Mouse (Mus musculus) neural tube, embryonic 15.5 days (tissue): ENCODE measurements around the gene Defb19. TPM values are rescaled to one million over a fixed set of nuclear protein-coding genes. Genes with fewer than 3 reads are reported as not detected.
A peak's percentile ranks its signal among the peaks of the same experiment; 100 is the strongest.

Experiments used
- ATAC-seq: fragments of 200-750 bp; cut with Nextera tagmentation; 2 replicates; pipeline ENCODE4 v1.8.0; 2017; ENCODE audit warnings: mild to moderate bottlenecking, moderate TSS enrichment, moderate library complexity; ENCODE audit not compliant: low FRiP score
- H3K27ac ChIP-seq: fragments of 300-500 bp; sonication (generic); replicated peaks from 2 replicates; pipeline ENCODE4 v1.5.1; 2015; ENCODE audit warnings: mild to moderate bottlenecking, inconsistent platforms
- H3K27me3 ChIP-seq: fragments of 300-500 bp; sonication (generic); replicated peaks from 2 replicates; pipeline ENCODE4 v1.6.1; 2015; ENCODE audit warnings: inconsistent platforms
- H3K36me3 ChIP-seq: fragments of 300-500 bp; sonication (generic); 2 replicates; pipeline ENCODE4 v1.6.1; 2015; ENCODE audit warnings: inconsistent platforms
- H3K4me1 ChIP-seq: fragments of 300-500 bp; sonication (generic); 2 replicates; pipeline ENCODE4 v1.6.1; 2015; ENCODE audit warnings: inconsistent platforms
- H3K4me2 ChIP-seq: fragments of 300-500 bp; sonication (generic); 2 replicates; pipeline ENCODE4 v1.6.1; 2015; ENCODE audit warnings: inconsistent platforms, mild to moderate bottlenecking, moderate library complexity
- H3K4me3 ChIP-seq: fragments of 300-500 bp; sonication (generic); replicated peaks from 2 replicates; pipeline ENCODE4 v1.5.1; 2015; ENCODE audit warnings: mild to moderate bottlenecking, inconsistent platforms
- H3K9ac ChIP-seq: fragments of 300-500 bp; sonication (generic); replicated peaks from 2 replicates; pipeline ENCODE4 v1.6.1; 2015; ENCODE audit warnings: mild to moderate bottlenecking, inconsistent platforms
- H3K9me3 ChIP-seq: fragments of 300-500 bp; sonication (generic); replicated peaks from 2 replicates; pipeline ENCODE4 v1.6.1; 2016; ENCODE audit warnings: inconsistent platforms
- WGBS: fragments of 180-500 bp; shearing (Covaris S2); methylation state at CpG from one replicate; pipeline ENCODE4 v1.1.7; 2015; ENCODE audit warnings: mixed read lengths; 5-methylcytosine and 5-hydroxymethylcytosine counted together
- polyA plus RNA-seq: library from polyadenylated mRNA; unstranded; fragments of >200 nt; fragmentation: Nextera tagmentation; extraction: Ambion mirVana; gene quantifications from 2 replicates; pipeline ENCODE4 v1.2.1, GENCODE M21; 2015

The Defb19 gene
- not detected in 2 replicates for polyA plus RNA-seq

DNA sequence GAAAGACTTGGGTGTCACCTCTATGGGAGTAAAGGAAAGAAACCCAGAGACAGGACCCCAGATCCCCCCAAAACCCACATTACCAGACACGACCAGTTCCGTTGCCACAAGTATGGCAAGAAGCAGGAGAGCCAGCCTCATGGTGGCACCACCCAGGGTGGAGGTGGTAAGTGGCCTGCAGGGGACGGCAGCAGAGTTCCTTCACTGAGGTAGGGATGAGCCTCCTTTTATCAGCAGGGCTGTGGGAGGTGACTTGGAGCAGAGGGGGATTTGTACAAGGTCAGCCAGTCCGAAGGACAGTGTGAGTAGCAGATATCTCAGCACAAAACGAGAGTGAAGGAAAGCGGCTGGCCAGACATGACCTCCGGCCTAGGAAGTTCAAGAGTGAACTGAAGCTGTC is at the start of gene Defb19:
Defb19 (minus strand) TSS at position 206 of the 400 bp plus-strand sequence.
- no peaks in the 10 kb centered on the region for H3K9me3 ChIP-seq
- H3K4me2 ChIP-seq: no peak within 1 kb of the TSS
- H3K4me3 ChIP-seq: no peak within 1 kb of the TSS
- no peaks in the 10 kb centered on the region for H3K27me3 ChIP-seq
- no peaks in the 10 kb centered on the region for H3K36me3 ChIP-seq
- no peak within 1 kb of the TSS for H3K27ac ChIP-seq
- 84% methylated on average over 7 of the region's 7 CpGs for WGBS
- no peak for ATAC-seq
- H3K4me1 ChIP-seq: no peaks in the 10 kb centered on the region
- no peak within 1 kb of the TSS for H3K9ac ChIP-seq

DNA sequence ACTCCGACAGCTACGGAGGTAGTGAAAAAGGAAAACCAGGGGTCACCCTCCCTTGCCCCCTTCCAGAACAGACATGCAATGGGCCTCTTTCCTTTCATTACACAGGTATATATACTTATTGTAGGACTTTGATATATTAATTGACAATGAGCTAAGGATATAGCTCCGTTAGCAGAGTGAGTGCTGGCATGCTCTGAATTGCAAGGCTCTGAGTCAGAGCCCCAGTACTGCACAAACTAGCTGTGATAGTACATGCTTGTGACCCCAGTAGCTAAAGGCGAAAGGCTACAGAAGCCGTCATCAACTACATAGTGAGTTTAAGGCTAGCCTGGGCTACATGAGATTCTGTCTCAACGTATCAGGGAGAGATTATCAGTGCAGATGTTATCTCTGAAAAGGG is 49.8 kb upstream of the Defb19 start:
- 93% methylated on average over 6 of the region's 6 CpGs for WGBS
- Histone ChIP-seq H3K27ac (no peak overlapping the region), H3K36me3 (no peaks in the 10 kb centered on the region), H3K27me3 (peaks cover 45% of the 10 kb centered on the region), H3K4me2 (no peak overlapping the region), H3K9me3 (no peaks in the 10 kb centered on the region), H3K9ac (no peak overlapping the region), H3K4me1 (peaks cover 14% of the 10 kb centered on the region), H3K4me3 (no peak overlapping the region)
- ATAC-seq: no peak

DNA sequence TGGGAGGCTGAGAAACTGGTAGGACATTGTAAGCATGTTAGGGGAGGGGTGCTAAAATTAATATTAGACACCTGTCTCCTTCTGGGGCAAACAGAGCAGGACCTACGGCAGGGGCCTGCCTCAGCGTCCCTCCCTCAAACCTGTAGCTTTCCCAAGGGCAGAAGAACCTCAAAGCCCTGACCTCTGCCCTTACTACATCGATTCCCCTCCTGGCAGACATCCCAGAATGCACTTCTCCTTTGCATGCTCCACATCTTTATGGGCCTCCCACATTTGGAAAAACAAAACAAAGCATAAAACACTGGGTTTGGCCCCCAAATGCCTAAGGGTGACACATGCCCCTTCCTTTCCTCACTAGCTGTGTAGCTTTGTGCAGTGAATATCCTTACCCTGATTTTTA is 49.1 kb upstream of the Defb19 start:
- Histone ChIP-seq H3K27me3 (peaks cover 45% of the 10 kb centered on the region), H3K4me1 (peaks cover 14% of the 10 kb centered on the region), H3K4me3 (no peak overlapping the region), H3K9me3 (no peaks in the 10 kb centered on the region), H3K4me2 (no peak overlapping the region), H3K27ac (no peak overlapping the region), H3K9ac (no peak overlapping the region), H3K36me3 (no peaks in the 10 kb centered on the region)
- 74% methylated on average over 3 of the region's 3 CpGs for WGBS
- no peak for ATAC-seq

DNA sequence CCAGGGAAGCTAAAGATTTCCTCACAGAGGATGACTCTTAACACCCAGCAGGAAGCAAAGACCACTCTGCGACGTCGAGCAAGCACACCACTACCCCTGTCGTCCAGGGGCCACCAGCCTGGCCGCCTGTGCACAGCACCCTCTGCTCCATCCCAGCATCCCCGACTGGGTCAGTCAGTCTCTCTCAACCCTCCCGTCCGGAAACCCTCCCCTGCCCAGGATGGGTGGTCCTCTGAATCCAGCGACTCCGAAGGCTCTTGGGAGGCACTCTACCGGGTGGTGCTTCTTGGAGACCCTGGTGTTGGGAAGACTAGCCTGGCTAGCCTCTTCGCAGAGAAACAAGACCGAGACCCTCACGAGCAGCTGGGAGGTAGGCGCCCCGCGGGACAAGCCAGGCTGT is 48.0 kb upstream of the Defb19 start:
- Histone ChIP-seq H3K27ac (no peak overlapping the region), H3K36me3 (no peaks in the 10 kb centered on the region), H3K4me1 (peaks cover 11% of the 10 kb centered on the region), H3K9ac (no peak overlapping the region), H3K4me2 (no peak overlapping the region), H3K9me3 (no peaks in the 10 kb centered on the region), H3K27me3 (peaks cover 45% of the 10 kb centered on the region), H3K4me3 (no peak overlapping the region)
- no peak for ATAC-seq
- WGBS: 48% methylated on average over 17 of the region's 17 CpGs

DNA sequence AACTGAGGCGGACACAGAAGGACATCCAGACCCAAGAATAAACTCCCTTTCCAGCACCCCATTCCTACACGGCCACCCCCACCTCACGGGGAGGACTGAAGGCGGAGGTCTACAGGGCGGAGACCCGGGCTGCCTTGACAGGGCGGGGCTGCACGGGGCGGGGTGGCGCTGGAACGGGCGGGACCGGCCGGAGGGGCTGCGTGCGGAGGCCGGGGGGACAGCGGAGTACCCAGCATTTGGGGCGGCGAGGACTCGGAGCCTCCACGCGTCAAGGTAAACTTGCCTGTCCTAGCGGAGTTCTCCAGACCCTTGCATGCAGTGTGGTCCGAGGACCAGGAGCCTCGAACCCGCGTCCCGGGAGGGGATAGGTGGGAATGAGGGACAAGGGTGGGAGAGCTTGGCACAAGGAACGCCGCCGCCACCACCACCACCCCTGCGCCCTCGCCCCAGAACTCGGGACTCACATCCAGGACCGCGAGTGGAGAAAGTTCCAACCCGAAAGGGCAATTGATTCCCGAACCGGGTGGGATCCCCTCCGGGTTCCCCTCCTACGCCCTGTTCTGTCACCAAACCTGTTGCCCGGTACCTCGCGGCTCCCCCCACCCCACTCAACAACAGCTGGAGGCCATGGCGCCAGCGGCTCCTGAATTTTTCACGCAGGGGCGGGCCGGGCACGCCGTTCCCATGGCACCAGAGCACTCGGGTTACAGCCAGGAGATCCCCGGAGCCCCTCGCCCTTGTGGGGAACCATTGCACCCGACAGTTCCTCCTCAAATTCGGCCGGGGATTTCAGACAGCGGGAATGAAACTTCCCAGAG is 46.9 kb upstream of the Defb19 start, which contains the start of gene Rem1:
Rem1 (plus strand) TSS at position 178 of the 818 bp plus-strand sequence.
- 2% methylated on average over 59 of the region's 59 CpGs for WGBS
- H3K9ac ChIP-seq: peak within 1 kb of the TSS; percentile 28
- no peaks in the 10 kb centered on the region for H3K36me3 ChIP-seq
- H3K27me3 ChIP-seq: peaks cover 45% of the 10 kb centered on the region
- H3K4me2 ChIP-seq: peak within 1 kb of the TSS; percentile 61
- peaks cover 11% of the 10 kb centered on the region for H3K4me1 ChIP-seq
- H3K4me3 ChIP-seq: peak within 1 kb of the TSS; percentile 34
- H3K9me3 ChIP-seq: no peaks in the 10 kb centered on the region
- no peak within 1 kb of the TSS for H3K27ac ChIP-seq
- no peak for ATAC-seq

DNA sequence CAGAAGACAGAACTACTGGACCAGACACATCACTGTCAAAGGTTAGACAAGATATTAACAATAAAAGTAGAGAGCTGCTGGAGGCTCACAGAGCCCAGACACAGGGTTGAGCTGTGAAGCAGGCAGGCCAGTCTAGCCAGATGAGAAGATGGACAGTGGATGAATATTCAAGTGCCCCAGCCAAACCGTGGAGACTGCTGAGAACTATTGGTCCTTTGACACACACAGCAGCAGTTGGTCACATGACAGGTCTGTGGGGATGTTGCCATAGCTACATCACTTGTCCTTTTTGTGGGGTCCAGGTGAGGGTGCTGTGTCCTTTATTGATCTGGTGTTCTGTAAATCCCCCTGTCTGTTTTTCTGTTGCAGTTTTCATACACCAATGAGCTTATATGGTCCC is 45.1 kb upstream of the Defb19 start:
- WGBS: 7% methylated on average over 1 of the region's 1 CpGs

DNA sequence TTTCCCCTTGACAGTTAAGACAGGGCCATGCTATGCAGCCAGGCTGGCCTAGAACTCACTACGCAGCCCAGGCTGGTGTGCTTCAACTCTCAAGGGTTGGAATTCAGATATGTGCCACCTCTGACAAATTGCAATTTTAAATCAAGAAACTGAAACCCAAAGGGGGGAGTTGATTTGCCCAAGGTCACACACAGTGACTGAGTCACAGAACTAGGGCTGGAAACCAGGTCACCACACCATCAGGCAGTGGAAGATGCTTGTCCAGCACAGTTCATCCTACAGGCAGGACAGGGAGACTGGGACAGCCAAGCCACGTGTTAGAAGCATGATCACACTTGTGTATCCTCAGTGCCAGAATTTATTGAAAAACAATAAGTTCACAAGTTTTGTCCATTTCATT is 44.5 kb upstream of the Defb19 start:
- no peaks in the 10 kb centered on the region for H3K9me3 ChIP-seq
- H3K27ac ChIP-seq: no peak overlapping the region
- H3K4me1 ChIP-seq: peaks cover 11% of the 10 kb centered on the region
- ATAC-seq: no peak
- H3K9ac ChIP-seq: no peak overlapping the region
- H3K27me3 ChIP-seq: peaks cover 41% of the 10 kb centered on the region
- H3K36me3 ChIP-seq: no peaks in the 10 kb centered on the region
- no peak overlapping the region for H3K4me2 ChIP-seq
- 87% methylated on average over 2 of the region's 2 CpGs for WGBS
- H3K4me3 ChIP-seq: no peak overlapping the region

More for the DNA sequence above, 45.1 kb upstream of the Defb19 start:
- Histone ChIP-seq H3K9me3 (no peaks in the 10 kb centered on the region), H3K4me2 (no peak overlapping the region), H3K4me1 (peaks cover 11% of the 10 kb centered on the region), H3K4me3 (no peak overlapping the region), H3K36me3 (no peaks in the 10 kb centered on the region), H3K27me3 (peaks cover 45% of the 10 kb centered on the region), H3K27ac (no peak overlapping the region), H3K9ac (no peak overlapping the region)
- no peak for ATAC-seq

DNA sequence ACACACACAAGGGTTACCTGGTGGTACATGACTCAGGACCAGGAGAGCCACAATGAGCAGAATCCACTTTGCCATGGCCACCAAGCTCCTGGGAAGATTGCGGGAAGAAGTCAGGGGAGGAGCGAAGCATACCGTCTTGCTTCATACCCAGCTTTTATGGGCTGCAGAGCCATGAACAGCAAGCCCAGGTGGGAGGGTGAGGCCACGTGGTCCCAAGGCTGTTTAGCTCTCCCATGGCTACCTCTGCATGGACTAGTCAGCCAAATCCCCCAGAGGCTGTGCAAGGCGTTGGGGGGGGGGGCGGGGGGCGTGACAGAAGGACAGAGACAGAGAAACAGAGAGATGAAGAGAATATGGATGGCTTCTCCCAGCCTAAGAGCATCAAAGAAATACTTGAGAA is 42.8 kb upstream of the Defb19 start, which contains the start of gene Defb25:
Defb25 (minus strand) TSS at position 101 of the 400 bp plus-strand sequence.
- Histone ChIP-seq H3K36me3 (no peaks in the 10 kb centered on the region), H3K4me1 (peaks cover 11% of the 10 kb centered on the region), H3K4me2 (no peak within 1 kb of the TSS), H3K27me3 (peaks cover 24% of the 10 kb centered on the region), H3K27ac (no peak within 1 kb of the TSS), H3K4me3 (no peak within 1 kb of the TSS), H3K9me3 (no peaks in the 10 kb centered on the region), H3K9ac (no peak within 1 kb of the TSS)
- 88% methylated on average over 7 of the region's 7 CpGs for WGBS
- ATAC-seq: no peak

DNA sequence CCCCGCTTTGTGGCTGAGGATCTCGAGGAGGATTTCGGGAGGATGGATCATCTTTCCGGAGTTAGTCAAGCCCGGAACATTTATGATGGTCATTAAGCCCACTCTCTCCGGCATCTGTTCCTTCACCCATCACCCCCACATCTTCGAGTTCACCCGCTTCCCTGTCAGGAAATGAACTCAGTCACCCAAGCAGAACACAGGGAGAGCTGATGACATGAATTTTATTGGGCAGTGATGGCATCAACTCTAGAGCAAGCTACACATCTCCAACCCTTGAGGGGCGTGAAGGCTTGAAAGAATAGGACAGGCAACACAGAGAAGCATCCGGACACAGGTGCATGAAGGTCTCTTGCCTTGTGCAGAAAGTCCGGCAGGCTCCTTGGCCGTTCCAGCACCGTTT is 42.0 kb upstream of the Defb19 start:
- WGBS: 72% methylated on average over 13 of the region's 13 CpGs
- peaks cover 16% of the 10 kb centered on the region for H3K27me3 ChIP-seq
- no peak overlapping the region for H3K9ac ChIP-seq
- H3K36me3 ChIP-seq: no peaks in the 10 kb centered on the region
- no peak overlapping the region for H3K4me3 ChIP-seq
- no peak for ATAC-seq
- no peak overlapping the region for H3K27ac ChIP-seq
- no peaks in the 10 kb centered on the region for H3K9me3 ChIP-seq
- H3K4me1 ChIP-seq: peaks cover 8% of the 10 kb centered on the region
- H3K4me2 ChIP-seq: no peak overlapping the region

DNA sequence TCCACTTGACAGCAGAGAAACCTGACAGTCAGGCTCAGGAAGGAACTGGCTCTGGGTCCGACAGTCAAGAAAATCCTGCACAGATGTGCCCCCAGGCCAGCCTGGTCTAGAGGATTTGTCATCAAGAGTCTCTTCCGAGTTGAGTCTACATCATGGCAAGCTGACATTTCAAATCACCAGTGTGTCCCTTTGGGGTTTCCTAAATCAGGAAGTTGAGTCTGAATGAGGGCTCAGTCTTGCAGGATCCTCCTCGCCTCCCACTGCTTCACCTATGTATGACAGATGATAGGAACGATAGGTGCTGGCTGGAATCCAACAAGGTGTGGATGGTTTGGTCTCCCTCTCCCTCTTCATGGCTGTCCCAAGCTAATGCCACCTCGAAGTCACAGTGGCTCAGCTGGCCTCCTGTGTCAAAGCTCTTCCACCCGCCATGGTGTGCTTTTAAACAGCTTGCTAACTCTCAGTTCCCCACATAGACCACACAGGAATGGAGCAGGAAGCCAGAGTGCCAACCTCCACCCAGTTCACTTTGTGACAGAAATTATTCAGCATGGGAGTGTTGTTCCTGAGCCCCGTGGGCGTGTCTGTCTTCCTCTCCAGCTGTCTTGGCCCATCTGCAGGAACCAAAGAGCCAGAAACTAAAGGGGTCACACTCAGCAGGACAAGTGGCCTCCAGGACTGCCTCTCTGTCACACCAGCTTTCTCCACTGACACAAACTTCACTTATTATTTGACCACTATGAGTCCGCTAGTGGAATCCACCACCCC is 40.4 kb upstream of the Defb19 start:
- Histone ChIP-seq H3K4me2 (no peak overlapping the region), H3K4me1 (no peaks in the 10 kb centered on the region), H3K27ac (no peak overlapping the region), H3K9me3 (no peaks in the 10 kb centered on the region), H3K4me3 (no peak overlapping the region), H3K36me3 (no peaks in the 10 kb centered on the region), H3K27me3 (peaks cover 1% of the 10 kb centered on the region), H3K9ac (no peak overlapping the region)
- 82% methylated on average over 9 of the region's 9 CpGs for WGBS
- no peak for ATAC-seq

DNA sequence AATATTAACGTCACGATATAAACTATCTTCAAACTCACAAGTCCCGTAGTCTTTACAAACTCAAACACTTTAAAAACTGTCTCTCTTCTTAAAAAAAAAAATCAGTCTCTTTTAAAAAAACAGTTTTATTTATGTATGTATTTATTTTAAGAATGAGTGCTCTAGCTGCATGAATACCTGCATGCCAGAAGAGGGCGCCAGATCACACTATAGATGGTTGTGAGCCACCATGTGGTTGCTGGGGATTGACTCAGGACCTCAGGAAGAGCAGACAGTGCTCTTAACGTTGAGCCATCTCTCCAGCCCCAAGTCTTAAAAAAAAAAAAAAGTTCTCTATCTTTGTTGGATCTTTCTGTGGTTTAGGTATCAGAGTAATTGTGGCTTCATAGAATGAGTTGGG is 37.3 kb upstream of the Defb19 start:
- H3K4me3 ChIP-seq: no peak overlapping the region
- no peaks in the 10 kb centered on the region for H3K27me3 ChIP-seq
- H3K27ac ChIP-seq: no peak overlapping the region
- H3K9ac ChIP-seq: no peak overlapping the region
- no peaks in the 10 kb centered on the region for H3K4me1 ChIP-seq
- no peak overlapping the region for H3K4me2 ChIP-seq
- WGBS: 60% methylated on average over 5 of the region's 5 CpGs
- no peaks in the 10 kb centered on the region for H3K9me3 ChIP-seq
- ATAC-seq: no peak
- H3K36me3 ChIP-seq: no peaks in the 10 kb centered on the region

DNA sequence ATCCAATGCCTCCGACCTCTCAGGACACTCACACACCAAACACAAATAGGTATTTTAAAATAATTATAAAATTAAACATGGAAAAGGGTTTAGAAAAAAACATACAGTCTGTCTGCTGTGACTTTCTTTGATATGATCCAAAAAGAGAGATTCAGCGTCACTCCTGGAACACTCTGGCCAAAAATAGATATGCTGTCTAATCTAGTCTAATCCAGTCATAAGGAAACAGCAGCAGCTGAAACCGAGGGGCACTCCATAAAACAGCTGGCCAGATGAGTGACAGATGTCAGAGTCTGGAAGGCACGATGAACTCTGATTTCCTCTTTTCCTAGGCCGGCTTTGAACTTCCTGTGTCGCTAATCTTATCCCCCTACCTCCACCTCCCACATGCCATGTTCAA is 36.4 kb upstream of the Defb19 start:
- no peaks in the 10 kb centered on the region for H3K9me3 ChIP-seq
- H3K4me1 ChIP-seq: no peaks in the 10 kb centered on the region
- no peaks in the 10 kb centered on the region for H3K36me3 ChIP-seq
- H3K27ac ChIP-seq: no peak overlapping the region
- no peak overlapping the region for H3K4me2 ChIP-seq
- H3K9ac ChIP-seq: no peak overlapping the region
- WGBS: 89% methylated on average over 6 of the region's 6 CpGs
- no peak overlapping the region for H3K4me3 ChIP-seq
- no peaks in the 10 kb centered on the region for H3K27me3 ChIP-seq
- no peak for ATAC-seq
